Mouse (Mus musculus) lung, postnatal 10 days (tissue): ENCODE data around the gene Scgb1c1.

ENCODE experiments used
- DNase-seq: peaks from one replicate; pipeline ENCODE4 v3.0.0; 2021

Scgb1c1 gene

DNA sequence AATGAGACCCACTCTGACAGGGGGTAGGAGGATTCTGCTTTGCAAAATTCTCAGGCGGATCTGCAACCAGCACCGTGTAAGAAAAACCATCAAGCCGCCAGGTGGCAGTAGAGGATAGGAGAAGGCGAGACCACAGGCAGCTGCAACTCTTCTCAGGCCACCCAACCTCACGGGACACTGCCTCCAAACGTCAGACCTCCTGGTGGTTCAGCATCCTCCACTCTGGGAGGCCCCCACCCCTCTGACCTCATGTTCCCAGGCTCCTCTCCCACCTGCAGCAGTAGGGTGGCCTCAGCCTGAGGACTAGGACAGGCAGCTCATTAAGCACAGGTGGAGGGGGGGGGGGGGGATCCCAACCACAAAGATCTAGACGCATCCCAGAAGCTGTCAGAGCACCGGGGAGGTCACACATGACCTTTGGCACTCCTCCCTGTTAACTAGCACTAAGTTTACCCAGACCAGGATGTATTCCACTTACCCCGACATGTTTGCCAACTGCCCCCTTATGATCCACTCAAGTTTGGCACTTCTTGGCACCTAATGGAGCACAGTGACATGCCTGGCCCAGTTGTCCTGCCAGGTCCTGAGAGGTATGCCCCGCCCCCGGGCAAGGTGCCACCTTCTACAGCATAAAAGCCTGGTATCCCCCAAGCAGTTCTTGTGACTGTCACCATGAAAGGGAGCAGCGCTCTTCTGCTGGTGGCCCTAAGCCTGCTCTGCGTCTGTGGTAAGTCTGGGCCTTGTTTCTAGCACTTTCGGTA lies at the start of gene Scgb1c1:
Gene Scgb1c1, plus strand, starts transcription at position 643 of the 761 bp plus-strand sequence.
- peak; percentile 96 for DNase-seq

DNA sequence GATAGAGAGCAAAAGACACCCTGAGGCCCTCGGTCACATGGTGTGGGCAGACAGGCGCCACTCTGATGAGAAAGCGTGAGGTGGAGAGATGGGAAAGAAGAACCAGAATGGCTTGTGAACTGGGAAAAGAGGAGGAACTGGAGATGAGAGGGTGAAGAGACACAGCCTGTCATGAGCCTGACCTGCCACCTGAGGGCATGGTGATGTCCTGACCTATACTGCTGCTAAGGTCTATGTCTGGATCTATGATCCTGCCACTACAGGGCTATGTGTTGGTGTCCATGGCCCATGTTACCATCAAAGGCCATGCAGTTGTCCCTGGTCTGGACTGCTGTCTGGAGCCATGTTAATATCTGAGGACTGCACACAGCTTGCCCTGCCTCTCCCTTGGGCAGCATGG lies 47.7 kb upstream of the Scgb1c1 start:
- DNase-seq: no peak

DNA sequence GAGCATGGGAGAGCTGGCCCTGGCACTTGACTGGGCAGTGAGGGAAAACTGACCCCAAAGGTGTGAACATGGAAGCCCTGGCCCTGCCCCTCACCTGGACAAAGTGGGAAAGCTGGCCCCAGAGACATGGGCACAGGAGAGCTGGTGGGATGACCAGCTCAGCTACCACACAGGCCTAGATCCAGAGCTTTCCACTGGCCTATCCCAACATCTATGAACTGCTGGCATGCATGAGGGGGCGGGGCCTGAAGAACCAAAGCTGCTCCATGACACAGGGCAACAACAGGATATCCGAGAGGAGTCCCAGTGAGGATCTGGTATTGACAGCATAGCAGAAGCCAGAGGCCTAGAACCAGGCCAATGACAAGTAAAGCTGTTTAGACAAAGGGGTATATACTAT lies 47.1 kb upstream of the Scgb1c1 start:
- no peak for DNase-seq

DNA sequence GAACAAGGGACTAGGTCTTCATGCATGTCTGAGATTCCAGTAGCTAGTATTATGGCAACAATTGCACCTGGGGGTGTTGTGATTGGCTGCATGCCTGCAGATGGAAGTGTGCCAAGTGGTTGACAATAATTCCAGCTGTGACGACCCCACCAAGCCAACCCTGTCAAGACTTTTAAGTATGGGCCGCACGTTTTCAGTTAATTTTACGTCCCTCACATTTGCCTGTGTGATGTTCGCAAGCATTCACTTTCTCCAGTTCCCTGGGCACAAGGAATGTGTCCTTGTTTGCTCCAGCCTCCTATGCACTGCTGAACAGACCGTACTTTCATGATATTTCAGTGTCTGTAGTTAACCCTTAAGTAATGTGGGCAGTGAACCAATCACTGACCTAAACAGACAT lies 42.7 kb upstream of the Scgb1c1 start:
- no peak for DNase-seq

DNA sequence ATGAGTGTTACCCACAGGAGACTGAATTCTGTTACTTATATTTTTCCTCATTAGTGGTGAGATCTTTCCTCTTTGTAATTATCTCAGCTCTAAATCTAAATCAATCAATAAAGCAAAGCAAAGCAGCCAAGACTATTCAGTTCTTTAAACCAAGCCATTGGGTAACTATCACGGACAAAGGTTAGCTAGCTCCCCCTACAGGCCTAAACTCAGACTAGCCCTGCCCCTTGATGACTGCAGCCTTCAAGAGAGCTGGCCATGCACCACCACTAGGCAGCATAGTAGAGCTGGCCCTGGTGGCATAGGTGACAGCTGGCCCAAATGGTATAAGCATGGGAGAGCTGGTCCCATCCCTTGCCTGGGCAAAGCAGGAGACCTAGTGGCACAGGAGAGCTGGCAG lies 39.6 kb upstream of the Scgb1c1 start:
- DNase-seq: peak; percentile 71

DNA sequence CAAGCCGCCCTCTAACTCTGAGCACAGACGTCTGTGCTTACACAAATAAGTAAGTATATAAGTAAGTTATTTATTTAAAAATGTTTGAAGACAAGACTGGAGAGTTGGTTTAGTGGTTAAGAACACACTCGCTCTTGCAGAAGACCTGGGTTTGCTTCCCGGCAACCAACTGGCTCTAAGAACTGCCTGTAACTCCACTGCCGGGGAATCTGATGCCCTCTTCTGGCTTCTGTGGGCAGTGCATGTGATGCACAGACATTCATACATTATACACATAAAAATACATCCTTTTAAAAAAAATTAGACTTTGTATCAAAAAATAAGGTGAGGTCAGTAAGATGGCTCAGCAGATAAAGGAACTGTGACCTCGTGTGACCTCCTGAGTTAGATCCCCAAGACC lies 34.9 kb upstream of the Scgb1c1 start:
- DNase-seq: no peak

DNA sequence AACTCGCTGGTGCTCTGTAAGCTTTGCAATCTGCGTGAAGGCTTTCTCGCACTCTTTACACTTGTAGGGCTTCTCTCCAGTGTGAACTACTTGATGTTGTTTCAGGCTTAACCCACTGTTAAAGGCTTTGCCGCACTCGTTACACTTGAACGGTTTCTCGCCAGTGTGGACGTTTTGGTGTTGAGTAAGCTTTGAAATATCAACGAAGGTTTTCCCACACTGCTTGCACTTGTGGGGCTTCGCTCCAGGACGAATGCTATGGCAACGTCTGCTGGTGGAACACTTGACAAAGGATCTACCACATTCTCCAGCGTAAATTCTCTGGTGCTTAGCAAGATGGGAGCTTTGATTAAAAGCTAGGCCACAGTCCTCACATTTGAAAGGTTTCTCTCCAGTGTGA lies 33.6 kb upstream of the Scgb1c1 start:
- DNase-seq: no peak

DNA sequence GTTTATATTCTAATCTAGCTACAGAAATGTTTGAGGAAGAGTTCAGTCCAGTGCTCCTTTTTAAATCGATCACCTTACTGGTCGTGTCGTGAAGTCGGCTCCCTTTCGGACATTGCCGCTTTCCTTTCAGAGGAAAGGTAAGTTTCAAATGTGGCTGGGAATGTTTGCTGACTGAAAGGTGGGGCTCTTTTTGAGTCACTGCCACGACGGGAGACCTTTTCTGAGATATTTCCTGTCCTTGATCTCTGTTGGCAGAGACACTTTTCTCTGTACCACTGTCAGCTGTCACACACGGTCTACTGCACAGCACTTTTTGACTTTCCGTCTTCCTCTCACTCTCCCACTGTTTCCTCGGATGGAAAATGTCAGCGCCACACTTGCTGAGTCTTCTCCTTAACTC lies 32.5 kb upstream of the Scgb1c1 start:
- DNase-seq: no peak

DNA sequence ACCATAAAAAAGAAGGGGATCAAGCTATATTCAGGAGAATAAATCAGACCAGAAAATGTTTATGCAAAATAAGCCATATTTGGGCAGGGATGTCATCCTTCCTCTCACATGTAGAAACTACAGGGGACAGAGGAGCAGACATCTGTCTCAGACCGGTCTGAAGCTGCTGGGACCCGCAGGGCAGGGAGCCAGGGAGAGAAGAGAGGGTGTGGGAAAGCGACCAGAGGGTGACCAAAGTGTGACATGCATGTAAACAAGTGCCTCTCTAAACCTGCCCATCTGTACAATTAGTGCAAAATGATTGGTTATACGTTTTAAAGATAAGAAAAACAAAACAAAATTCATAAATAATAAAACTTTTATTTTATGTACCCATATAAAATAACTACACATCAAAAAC lies 25.2 kb upstream of the Scgb1c1 start:
- DNase-seq: no peak

DNA sequence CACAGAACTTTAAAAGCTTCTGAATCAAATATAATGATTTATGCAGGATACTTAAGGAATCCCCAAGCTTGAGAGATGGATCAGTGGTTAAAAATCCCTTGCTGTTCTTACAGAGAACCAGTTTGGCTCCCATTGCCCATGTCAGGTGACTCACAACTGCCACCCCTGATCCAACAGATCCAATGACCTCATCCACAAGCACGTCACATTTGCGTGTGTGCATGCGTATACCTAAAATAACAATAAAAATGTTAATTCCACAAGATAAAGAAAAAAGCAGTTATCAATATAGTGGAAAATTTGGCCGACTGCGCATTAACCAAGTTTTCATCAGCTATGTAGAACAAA lies 24.1 kb upstream of the Scgb1c1 start:
- no peak for DNase-seq

DNA sequence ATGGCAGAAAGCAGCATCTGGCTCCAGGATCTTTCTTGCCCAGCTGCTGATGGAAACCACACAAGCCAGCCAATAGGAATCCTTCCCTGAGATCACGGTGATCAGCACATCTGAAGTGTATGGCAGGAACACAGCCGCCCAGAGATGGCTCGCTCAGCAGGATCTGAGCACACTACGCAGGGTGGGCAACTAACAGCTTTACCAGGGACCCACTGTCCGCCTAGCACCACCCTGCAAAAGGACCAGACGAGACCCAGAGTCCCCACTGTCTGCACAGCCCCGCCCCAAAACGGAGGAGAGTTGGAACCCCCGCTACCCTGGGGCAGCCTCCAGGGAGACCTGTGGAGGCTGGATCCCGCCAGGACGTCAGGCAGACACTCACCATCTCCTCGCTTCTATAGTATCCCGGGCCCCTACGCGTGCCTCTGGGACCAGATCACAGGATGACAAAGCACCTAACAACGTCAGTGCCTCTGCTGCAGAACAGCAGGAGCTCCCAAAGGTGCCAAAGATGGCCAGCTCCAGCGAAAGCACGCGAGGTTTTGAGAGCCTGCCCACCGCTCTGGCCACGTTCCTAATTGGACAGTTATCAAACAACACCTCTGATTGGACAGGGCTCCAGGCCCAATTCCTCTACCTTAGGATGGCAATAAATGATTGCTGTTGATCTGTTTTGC lies 23.6 kb upstream of the Scgb1c1 start, which contains the start of gene Zfp941:
Gene Zfp941, minus strand, starts transcription at position 526 of the 677 bp plus-strand sequence.
- peak; percentile 30 for DNase-seq

DNA sequence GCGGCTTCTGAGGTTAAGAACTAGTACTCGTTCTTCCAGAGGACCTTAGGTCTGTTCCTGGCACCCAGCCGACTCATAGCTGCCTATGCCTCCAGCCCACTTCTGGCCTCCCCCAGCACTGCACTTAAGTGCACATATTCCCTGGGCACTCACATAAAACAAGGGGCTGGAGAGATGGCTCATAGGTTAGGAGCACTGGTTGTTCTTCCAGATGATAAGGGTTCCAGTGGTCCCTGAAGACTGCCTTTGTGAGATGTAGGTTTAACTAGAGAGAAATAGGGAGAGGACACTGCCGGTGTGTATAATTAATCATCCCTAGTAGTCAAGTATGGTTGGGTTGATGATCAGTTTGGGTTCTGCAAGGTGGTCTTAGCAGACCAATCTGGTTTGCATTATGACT lies 22.6 kb upstream of the Scgb1c1 start:
- DNase-seq: no peak

DNA sequence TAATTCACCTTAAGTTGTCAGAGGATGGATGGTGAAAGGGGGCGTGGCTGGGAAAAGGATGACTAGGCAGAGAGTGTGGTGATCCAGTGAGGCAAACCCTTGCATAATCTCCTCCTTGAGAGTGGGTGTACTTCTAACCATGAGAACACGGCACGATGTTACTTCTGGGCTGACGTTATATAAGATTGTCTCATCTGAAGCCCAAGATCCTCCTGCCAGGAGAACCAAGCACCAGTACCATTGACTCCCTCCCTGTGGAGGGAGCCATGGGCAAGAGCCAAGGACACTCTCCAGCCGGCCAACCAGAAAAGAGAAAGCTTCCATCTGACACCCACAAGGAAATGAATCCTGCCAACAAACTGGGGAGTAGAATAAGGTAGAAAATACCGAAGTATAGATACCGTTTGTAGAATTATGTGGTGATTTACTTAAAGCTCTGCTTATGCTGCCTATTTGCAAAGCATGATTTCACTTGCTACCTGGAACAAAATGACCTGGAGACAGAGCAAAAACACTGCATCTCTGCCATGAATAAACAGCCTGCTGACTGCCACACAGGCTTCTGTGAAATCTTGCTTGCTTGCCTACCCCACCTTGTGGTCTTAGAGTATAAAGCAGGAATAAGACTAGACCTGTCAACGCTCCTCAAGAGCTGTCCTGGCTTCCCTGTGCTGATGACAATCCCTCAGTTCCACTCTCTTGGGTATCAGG lies 17.0 kb upstream of the Scgb1c1 start:
- DNase-seq: peak; percentile 42

DNA sequence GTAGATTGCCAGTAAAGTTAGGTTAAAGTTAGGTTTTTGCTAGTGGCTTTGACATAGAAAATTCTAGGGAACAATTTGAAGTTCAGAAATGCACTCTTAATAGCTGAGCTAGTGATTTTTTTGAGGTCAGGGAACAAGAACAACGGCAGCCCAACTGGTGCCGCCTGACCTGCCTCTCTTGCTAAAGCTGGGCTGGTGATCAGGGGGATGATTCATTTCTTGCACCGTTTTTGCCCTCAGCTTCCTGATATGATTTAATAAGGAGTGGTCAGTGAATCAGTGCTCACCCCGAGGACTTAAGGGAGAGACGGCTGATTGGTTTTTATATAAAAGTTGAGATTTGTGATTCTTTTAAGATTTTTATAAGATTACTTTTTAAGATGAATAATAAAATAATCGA lies 13.9 kb upstream of the Scgb1c1 start:
- no peak for DNase-seq

DNA sequence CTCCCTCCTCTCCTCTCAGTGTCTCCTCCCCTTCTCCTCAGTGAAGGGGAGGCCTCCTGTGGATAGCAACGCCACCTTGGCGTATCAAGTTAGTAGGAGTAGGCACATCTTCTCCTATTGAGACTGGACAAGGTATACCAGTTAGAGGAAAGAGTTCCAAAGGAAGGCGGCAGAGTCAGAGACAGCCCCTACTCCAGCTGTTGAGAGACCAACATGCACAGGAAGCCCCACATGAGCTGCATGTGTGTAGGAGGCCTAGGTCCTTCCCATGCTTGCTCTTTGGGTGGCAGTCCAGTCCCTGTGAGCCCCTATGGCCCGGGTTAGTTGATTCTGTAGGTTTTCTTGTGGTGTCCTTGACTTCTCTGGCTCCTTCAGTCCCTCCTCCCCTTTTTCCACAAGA lies 12.0 kb upstream of the Scgb1c1 start:
- DNase-seq: no peak

DNA sequence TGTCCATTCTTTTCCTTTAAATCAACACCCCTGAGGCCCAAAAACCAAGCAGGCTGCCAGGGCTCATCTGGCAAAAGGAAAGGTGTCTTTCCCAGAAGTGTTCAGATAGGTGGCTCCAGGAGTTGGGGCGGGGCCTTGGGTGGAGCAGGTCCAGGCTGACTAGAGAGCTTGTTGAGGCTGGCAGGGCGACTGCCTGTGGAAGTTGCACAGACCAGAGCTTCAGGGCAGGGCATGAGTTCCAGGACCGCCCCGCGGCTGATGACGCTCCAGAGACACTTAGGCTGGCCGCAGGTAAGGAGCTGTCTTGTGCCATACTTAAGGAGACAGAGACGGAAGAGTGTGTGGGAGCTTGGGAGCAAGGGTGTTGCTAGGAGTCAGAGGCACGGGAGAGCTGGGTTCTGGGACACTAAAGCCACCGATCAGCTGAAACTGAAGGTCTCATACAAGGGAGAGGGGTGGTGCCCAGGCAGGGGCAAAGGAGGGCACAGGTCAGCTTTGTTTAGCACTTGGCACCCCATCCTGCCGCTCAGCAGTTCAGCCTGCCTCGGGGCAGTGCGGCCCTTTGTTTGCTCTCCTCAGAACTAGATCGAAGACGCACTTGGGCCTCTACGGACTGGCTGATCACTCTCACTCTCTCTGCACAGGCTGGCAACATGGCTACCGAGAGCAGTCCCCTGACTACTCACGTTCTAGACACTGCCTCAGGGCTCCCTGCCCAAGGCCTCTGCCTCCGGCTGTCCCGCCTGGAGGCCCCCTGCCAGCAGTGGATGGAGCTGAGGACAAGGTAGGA lies 10.2 kb upstream of the Scgb1c1 start, which contains the start of gene Urah:
Gene Urah, plus strand, starts transcription at position 51 of the 790 bp plus-strand sequence.
- DNase-seq: peak; percentile 45

DNA sequence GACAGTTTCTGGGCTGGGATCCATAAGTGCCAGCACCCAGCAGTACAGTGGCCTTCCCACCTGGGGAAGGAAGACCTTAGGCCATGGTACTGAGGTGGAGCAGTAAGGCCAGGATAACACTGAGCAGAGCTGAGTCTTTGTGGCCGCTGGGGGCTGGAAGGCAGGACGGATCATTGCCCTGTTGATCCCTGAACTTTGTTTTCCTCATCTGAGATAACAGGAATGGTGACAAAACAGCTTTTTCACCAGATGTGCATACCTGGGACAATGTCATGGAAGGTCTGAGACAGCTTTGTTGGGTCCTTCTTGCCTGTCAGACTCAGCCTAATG lies 9.6 kb upstream of the Scgb1c1 start:
- DNase-seq: no peak

DNA sequence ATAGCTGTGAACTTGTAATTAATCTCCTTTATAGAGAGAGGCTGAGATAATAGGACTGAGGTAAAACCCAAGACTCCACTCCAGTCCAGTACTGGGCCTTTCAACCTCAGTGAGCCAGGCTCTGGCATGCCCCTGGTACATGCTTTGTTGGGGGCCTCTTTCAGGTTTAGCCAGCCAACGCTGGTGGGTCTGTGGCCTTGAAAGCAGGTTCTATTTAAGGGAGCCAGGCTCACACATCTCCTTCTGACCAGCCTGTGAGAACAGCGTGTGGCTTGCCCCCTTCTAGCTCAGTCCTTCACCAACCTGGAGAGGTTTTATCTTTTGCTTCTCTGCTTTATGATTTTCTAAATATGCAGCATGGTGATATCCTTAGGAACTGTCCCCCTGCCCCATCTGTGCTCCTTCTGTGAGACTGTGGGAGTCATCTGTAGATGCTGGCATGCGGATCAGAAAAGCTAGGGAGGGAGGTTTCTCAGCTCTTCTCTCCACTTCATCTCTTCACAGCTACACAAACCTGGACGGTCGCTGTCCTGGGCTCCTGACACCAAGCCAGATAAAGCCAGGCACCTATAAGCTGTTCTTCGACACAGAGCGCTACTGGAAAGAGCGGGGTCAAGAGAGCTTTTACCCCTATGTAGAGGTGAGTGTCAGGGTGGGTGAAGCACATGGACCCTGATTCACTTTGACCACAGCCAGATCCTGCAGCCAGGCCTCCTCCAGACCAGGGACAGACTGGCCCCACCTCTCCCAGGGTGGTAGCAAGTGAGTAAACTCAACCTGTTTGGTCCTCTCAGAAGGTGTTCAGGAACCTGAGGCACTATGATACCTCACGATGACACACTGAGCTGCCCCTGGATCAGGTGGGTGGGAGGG lies 8.9 kb upstream of the Scgb1c1 start:
- no peak for DNase-seq

DNA sequence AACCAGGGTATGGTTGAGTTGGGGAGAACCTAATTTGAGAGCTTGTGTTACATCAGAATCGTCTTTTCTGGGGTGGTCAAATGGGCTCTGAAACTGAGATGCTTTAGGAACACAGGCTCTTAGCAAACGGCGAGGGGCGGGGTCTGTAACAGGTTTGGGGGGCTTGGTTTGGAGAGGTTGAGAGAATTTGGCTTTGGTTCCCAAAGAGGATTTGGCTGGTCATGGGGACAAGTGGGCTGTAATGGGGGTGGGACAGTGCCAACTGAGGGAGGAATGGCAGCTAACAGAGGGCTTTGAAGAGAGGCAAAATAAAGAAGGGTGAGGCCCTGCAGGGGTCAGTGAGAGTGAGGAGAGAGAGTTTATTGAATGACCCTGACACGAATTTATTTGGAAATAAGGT lies 5.8 kb upstream of the Scgb1c1 start:
- no peak for DNase-seq

DNA sequence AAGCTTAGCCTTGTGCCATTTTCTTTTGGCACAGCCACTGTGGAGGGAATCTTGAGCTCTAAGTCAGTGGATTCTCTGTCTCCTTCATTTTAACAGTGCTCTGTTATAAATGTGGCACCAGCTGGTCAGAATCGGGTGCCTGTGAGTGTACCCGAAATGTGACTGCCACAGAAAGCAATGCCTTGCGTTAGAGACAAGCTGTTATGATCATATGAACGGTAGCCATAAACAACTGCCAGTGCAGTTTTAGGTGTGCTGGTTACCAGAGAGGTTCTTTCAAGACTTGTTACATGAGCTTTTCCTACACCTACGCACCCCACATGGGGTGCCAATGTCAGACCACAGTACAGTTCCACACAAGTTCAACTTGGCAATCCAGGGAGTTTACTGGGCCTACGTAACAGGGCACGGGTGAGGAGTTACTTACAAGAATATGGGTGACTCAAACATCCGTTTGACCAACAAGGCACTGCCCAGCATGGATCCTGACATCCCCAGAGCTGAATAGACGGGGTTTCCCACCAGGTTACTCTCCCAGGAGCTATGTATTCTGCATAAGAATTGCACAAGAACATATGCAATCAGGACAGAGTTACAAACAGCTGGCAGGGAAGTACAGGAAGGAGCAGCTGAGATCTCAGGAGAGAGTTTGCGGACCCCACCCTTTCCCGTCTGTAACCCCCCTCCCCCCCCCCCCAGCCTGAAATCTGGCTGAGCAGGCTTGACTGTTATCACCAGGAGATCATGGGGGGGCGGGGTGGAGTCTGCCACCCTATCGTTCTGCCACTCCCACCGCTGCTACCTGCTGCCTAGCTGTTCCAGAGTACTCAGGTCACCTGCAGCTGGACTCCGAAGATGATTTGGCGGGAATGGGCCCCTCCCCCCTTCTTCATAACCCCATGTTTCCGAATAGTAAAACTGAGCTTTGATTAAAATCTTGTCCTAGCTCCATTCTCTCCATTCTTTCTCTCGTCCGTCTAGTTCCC lies 4.3 kb upstream of the Scgb1c1 start:
- DNase-seq: no peak

DNA sequence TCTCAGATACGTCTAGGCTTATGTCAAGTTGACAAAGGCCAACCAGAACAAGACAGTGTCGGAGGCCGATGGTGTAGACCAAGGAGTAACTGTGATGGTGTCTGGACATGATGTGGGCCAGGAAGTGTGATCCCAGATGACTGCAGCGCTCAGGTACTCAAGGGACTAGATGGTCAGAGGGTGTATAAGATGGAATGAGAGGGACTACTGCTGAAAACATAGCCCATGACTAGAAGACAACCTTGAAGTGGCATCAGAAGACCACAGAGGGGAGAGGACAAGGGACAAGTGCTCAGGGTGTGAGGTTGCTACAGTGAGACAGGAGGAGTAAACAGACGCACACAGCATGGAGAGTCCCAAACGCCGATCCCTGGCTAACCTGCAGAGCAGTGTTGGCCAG lies 1.5 kb upstream of the Scgb1c1 start:
- DNase-seq: no peak
